Mouse (Mus musculus) embryo, embryonic 9.5 days (tissue): ENCODE measurements around the gene Palld.

Source experiments
- DNase-seq: peaks from one replicate; pipeline ENCODE4 v3.0.0-alpha.2; 2017; ENCODE audit errors: extremely low spot score

Gene Palld

GRCm38 (mm10) chr8:61632331-61632730 lies 270.2 kb downstream of the Palld start:
- no peak for DNase-seq

DNA sequence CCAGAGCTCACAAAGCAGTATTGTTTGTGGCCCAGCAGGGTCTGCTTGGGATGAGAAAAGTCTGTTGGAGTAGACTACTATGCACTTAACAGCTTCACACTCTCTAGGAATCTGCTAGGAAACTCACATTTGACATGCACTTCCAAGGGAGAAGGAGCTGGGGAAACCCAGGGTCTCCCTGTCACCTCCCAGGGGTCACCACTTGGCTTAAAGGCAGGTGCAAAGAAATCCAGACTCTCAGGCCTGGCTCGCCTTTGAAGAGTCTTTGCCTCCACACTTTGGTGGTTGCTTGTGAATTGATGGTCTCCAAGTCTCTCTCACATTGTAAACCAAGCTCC lies 272.9 kb downstream of the Palld start:
- no peak for DNase-seq

GRCm38 (mm10) chr8:61628938-61629630 lies 273.4 kb downstream of the Palld start:
- DNase-seq: no peak

DNA sequence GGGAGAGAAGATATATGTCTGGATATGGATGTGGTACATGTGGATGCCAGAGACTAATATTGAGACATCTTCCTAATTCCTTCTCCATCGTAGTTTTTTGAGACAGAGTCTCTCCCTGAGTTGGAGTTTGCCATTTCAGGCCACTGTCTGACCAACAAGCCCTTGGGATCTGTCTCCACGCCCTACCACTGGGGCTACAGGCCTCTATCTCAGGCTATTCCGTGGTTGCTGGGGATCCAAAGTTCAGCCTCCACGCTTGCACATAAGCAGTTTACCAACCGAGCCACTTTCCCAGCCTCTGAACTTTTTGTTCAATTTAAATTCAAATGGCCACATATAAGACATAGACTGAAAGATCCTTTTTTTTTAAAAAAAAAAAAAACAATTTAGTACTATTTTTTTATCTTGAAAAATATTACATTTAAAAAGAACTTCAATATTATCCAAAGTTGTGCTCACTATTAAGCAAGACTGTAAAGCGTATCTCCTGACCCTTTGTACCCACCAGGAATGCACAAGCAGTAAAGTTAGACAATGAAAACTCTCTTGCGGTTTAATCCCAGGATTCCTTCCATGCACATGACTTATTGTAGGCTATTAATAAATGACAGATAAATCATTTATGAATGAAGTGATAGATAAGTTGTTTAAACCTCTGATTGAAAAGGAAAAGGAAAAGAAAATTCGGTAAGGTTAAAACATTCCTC lies 276.1 kb downstream of the Palld start:
- no peak for DNase-seq

DNA sequence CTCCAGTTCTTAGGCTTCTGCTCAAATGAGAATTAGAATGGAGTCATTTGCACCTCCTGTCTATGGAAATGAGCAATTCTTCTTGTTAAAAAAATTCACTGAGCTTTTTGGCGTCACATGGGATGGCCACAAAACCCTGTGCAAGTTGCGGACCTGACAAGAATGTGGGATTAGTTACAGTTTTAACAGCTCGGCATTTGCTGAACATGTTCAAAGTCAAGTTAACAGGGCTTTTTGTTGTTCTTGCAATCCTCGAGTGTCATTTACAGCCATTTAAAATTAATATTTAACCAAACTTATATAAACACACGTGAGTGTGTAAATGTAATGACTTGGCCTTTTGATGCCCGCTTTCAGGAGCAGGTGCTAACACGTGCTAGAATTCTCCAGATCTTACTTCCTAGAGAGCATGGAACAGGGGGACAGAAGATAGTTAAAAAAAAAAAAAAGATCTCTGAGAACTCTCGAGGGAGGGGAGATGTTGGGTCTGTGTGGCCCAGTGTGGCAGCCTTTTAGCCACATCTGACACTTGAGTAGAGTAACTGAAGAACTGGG lies 276.8 kb downstream of the Palld start:
- no peak for DNase-seq

GRCm38 (mm10) chr8:61623485-61624417 lies 278.7 kb downstream of the Palld start:
- DNase-seq: peak; percentile 33

DNA sequence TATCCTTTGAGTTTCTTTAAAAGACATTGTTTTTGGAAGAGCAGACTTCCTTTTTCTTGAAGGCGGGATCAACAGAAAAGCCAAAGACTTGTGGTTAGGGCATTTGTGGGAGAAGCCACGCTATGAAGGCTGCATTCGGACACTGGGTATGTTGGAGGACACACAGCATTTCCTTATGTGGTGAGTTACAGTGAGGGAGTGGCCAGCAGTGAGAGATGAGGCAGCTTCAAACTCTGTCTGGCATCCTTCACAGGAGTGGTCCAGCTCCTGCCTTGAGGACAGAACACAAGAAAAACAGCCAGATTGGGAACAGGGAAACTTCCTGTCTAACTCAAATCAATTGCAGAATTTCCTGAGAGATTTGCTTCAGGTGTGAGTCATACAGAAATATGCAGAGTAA lies 281.2 kb downstream of the Palld start:
- DNase-seq: no peak

- DNase-seq: no peak
These were observed 284.8 kb downstream of the Palld start for GRCm38 (mm10) chr8:61617651-61618050.

- no peak for DNase-seq
These were observed 285.4 kb downstream of the Palld start for GRCm38 (mm10) chr8:61617049-61617448.

DNA sequence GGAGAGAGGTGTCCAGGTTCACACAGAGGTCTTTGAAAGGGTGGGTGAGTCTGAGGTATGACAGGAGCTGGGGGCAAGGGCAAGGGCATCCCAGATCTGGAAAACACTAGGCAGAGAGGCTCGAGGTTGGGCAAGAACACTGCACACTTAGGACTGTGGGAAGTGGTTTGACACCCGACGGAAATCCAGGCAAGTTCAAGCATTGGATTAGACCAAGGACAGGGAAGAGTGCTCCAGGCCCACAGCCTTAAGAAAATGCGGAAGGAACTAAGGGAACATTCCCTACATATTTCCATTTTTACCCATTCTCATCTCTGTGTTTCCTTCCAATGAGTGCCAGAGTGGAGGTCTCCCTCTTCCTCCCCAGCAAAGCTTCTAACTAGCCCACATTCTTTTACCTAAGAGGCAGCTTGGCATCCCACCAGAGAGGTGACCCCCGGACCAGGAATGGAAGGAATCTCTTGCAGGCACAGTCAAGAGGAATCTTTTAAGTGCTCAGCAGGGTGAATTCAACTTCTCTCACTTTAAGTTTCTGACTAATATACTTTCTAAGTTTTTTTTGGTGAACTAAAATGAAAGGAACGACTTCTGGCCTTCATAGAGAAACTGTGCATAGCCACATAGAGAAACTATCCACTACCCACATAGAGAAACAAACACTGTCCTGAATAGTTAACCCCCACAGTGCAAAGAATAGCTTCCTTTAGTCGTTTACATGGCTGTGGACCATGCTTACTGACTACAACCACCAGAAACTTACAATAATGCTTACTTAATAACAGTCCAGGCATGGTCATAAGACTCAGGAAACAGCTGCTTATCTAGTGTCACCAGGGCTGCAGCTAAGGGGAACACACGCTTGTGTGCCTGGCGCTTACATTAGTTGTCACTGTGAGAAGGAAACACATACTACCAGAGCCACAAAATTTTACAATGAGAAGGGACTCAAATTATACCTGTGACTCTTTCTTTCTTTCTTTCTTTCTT lies 286.5 kb downstream of the Palld start:
- no peak for DNase-seq

GRCm38 (mm10) chr8:61611741-61612140 lies 290.7 kb downstream of the Palld start:
- no peak for DNase-seq

DNA sequence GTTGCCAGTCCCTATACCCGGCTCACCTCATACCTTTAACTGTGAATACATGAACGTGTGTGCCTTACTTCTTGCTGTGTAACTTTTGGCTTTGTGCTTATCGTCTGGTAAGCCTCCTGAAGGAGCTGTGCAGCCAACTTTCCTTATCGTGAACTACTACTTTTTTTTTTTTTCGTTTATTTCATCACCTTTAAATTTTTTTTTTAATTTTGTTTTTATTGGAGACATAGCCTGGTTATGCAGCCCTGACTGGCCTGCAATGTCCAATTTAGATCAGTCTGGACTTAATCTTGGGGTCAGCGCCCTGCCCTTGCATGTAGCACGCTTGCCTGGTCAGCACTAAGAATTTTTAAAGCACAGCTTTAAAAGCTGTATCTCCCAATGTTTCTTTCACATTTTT lies 291.4 kb downstream of the Palld start:
- DNase-seq: no peak

DNA sequence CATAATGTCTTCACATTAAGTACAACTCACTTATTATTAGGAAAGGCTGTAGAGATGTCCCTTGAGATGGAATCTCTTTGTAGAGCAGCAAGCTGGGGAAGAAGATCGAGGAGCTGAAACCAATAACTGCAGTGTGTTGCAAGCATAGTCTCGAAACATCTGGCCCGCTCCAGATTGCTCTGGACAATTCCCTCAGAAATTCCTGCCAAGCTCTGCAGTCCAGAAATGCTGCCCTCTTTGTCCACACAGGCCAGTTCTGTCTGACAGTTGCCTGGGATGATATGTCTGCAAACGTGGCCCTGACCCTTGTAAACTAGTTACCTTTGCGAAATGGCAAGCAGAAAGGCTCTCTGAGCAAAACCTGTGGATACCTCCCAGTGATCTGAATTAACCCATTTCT lies 291.9 kb downstream of the Palld start:
- no peak for DNase-seq

GRCm38 (mm10) chr8:61607463-61607813 lies 295.1 kb downstream of the Palld start:
- DNase-seq: no peak

GRCm38 (mm10) chr8:61606795-61607462 lies 295.6 kb downstream of the Palld start:
- peak; percentile 76 for DNase-seq

GRCm38 (mm10) chr8:61604871-61605270 lies 297.6 kb downstream of the Palld start:
- no peak for DNase-seq

- DNase-seq: no peak
These were observed 305.6 kb downstream of the Palld start for GRCm38 (mm10) chr8:61596889-61597288.

DNA sequence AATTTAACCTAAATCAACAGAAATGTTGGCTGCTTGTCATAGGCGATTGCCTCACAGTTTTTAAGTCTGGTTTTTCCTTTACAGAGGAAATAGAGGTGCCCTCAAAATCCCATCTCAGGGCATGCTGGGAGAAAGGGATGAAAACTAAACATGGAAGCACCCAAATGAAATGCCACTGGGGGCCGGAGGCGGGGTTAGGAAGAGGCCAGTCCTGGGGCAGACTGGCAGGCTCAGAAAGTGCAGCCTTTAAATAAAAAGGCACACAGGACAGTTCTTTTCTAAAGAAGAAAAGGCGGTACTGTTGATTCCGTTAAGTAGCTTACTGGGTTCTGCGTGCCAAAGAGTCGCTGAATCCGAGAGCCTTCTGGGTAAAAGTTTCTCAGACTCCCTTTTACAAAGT lies 311.0 kb downstream of the Palld start:
- DNase-seq: no peak

- DNase-seq: peak; percentile 93
These were observed 311.7 kb downstream of the Palld start for GRCm38 (mm10) chr8:61590551-61591431.
